Mouse (Mus musculus): ENCODE measurements around the gene Apba3.
A peak's percentile ranks its signal among the peaks of the same experiment; 100 is the strongest.

The Apba3 gene

DNA sequence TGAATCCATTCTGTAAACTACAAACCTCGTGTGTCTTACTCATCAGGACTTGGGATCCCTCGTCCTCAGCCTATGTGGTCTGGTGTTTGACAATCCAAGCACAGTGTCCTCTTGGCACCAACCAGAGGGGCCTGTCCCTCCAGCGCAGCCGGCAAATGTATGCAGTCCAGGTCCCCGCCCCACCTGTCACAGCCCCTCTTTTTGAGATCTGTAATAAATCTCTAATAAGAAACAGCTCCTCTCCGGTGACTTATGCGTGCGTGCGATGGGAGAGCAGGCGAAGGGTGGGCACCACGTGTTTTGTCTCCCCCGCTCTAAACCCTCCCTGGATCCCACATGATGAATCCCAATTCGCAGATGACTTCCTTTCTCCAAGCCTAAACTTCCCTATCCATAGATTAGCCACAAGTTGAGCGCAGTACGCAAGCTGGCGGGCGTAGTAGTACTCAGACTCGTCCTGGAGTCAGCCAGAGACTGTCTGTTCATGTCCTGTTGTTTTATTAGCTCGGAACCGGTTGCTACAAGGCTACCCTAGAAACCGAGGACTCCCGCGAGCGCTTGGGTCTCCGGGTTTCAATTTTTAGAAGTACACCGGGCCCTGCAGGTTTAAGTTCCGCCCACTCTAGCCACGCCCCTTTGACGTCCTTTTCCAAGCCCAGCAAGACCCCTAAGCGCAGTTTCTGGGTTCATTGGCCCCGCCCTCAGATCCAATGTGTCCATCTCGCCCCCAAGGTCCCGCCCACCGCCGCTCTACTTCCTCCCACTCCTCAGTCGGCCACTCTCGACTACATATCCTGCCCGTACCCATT lies 53.2 kb downstream of the Apba3 start:
- H3K27me3 ChIP-seq (ENCODE audit: control insufficient read depth, insufficient read depth, low read length, poor library complexity, severe bottlenecking), result no peaks in the 10 kb centered on the region
- DNase-seq (ENCODE audit: low read depth, low spot score), result peak; percentile 29
- peaks cover 21% of the 10 kb centered on the region for H3K36me3 ChIP-seq (ENCODE audit: control insufficient read depth, insufficient read depth, low read length, poor library complexity, severe bottlenecking)

DNA sequence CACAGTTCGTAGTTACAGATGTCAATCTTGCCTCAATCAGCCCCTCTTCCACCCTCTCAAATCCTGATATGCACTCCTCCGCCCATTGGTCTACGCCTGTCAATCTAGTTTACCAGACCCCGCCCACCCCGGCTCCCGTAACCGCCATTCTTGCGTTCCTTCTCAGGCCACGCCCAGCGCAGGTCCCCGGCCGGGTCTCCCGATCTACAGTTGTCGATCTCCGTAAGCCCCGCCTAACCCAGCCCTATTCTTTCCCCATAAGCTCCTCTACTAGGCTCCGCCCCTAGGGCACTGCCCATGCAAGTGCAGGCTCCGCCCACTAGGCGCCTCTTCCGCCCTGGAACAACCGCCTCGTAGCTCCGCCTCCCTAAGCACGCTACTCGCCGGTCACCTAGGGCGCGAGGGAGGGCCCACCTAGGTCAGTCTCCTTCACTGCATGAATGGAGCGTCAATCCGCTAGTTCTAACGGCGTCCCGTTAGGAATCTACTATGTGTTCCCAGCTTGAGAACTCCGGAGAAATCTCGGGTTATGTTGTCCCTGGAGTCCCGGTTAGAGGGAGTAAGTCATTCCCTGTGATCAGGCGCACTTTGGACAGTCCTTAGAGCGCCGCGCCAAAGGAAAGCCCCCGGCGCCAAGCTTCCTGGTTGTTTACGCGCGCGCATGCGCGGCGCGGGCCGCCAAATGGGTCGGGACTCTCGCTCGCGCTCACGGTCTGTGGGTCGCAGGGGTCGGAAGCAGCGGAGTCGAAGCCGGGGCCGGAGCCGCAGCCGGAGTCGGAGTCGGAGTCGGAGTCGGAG lies 54.0 kb downstream of the Apba3 start, which contains the start of gene Cactin:
Gene Cactin, plus strand, starts transcription at position 554 of the 798 bp plus-strand sequence.
- Histone ChIP-seq H3K27me3 (ENCODE audit: control insufficient read depth, insufficient read depth, low read length, poor library complexity, severe bottlenecking) (no peaks in the 10 kb centered on the region), H3K36me3 (ENCODE audit: control insufficient read depth, insufficient read depth, low read length, poor library complexity, severe bottlenecking) (peaks cover 17% of the 10 kb centered on the region)
- peak; percentile 100 for DNase-seq (ENCODE audit: low read depth, low spot score)

DNA sequence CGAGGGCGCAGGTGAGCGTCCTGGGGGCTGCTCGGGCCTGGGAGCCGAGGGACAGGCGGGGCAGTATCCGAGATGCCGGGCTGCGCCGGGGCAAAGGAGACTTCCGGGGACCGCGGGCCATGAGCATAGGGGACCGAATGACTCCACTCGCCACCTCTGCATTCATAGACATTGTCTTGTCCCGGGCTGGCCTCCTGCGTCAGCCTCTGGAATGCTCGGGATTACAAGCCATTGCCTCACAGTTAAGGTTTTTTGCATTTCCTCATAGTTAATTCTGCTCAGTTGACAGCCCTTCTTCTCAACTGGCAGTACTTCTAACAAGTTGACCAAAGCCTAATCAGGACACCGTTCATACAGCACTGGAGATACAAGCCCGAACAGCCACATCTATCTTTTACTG lies 54.7 kb downstream of the Apba3 start:
- H3K27me3 ChIP-seq (ENCODE audit: control insufficient read depth, insufficient read depth, low read length, poor library complexity, severe bottlenecking), result no peaks in the 10 kb centered on the region
- DNase-seq (ENCODE audit: low read depth, low spot score), result no peak
- H3K36me3 ChIP-seq (ENCODE audit: control insufficient read depth, insufficient read depth, low read length, poor library complexity, severe bottlenecking), result peaks cover 18% of the 10 kb centered on the region

DNA sequence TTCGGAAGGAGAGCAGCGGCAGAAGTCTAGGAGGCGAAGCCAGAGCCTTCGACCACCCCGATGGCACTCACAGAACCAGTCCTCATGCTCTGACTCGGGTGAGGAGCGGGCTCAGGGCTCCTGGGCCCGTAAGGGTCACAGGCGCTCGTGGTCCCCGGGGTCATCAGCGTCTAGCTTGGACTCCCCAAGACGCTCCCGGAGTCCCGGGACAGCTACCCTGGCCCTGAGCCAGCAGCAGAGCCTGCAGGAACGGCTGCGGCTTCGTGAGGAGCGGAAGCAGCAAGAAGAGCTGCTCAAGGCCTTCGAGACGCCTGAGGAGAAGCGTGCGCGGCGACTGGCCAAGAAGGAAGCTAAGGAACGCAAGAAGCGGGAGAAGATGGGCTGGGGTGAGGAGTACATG lies 55.7 kb downstream of the Apba3 start:
- Histone ChIP-seq H3K36me3 (ENCODE audit: control insufficient read depth, insufficient read depth, low read length, poor library complexity, severe bottlenecking) (peaks cover 18% of the 10 kb centered on the region), H3K27me3 (ENCODE audit: control insufficient read depth, insufficient read depth, low read length, poor library complexity, severe bottlenecking) (no peaks in the 10 kb centered on the region)

More for the DNA sequence above, 55.7 kb downstream of the Apba3 start:
- no peak for DNase-seq (ENCODE audit: low read depth, low spot score)

Measured in splenic B cell, adult 2 months (primary cell).